Mouse (Mus musculus): ENCODE data around the gene Dnajc27. TPM values are rescaled to one million over a fixed set of nuclear protein-coding genes. Genes with fewer than 3 reads are reported as not detected.

Gene Dnajc27
- polyA plus RNA-seq, 1 experiment, result 4.0 TPM

- Histone ChIP-seq H3K79me2 (ENCODE audit: control insufficient read depth, insufficient read depth) (no peaks in the 10 kb centered on the region), H3K4me3 (ENCODE audit: insufficient read depth, poor library complexity, severe bottlenecking) (no peak overlapping the region), H3ac (ENCODE audit: control insufficient read depth, insufficient read length, low read depth) (no peak overlapping the region), H3K36me3 (ENCODE audit: control insufficient read depth, insufficient read depth) (no peaks in the 10 kb centered on the region), H3K27me3 (ENCODE audit: control insufficient read depth, insufficient read depth, insufficient read length) (no peaks in the 10 kb centered on the region), H3K79me3 (ENCODE audit: low read depth) (no peaks in the 10 kb centered on the region)
- TF ChIP-seq CEBPB (IDR thresholded peaks at IDR 0.05; ENCODE audit: low read depth), result no peak
- TF ChIP-seq MAX (IDR thresholded peaks at IDR 0.05), result no peak
Measured at GRCm38 (mm10) chr12:4127346-4127745, 45.0 kb downstream of the Dnajc27 start.

- no peaks in the 10 kb centered on the region for H3K36me3 ChIP-seq (ENCODE audit: control insufficient read depth, insufficient read depth)
- TF ChIP-seq MYOG (IDR thresholded peaks at IDR 0.05; ENCODE audit: control insufficient read depth, extremely low read depth, insufficient read length) (no peak), CEBPB (IDR thresholded peaks at IDR 0.05; ENCODE audit: low read depth) (no peak), FOSL1 (IDR thresholded peaks at IDR 0.05; ENCODE audit: insufficient read depth, low read length, poor library complexity, severe bottlenecking) (no peak), CTCF (IDR thresholded peaks at IDR 0.05; ENCODE audit: control insufficient read depth, insufficient read depth, insufficient read length) (no peak), USF1 (IDR thresholded peaks at IDR 0.05; ENCODE audit: low read depth) (no peak), MYOD1 (IDR thresholded peaks at IDR 0.05; ENCODE audit: control insufficient read depth, insufficient read length, low read depth) (no peak), MAX (IDR thresholded peaks at IDR 0.05) (no peak)
- no peaks in the 10 kb centered on the region for H3K79me2 ChIP-seq (ENCODE audit: control insufficient read depth, insufficient read depth)
- no peaks in the 10 kb centered on the region for H3K79me3 ChIP-seq (ENCODE audit: low read depth)
- no peak within 1 kb of the TSS for H3ac ChIP-seq (ENCODE audit: control insufficient read depth, insufficient read length, low read depth)
- no peak within 1 kb of the TSS for H3K4me3 ChIP-seq (ENCODE audit: insufficient read depth, poor library complexity, severe bottlenecking)
- H3K27me3 ChIP-seq (ENCODE audit: control insufficient read depth, insufficient read depth, insufficient read length), result peaks cover 3% of the 10 kb centered on the region
Measured at GRCm38 (mm10) chr12:4132941-4133846, 50.8 kb downstream of the Dnajc27 start, which contains the start of gene Adcy3. TSS of gene Adcy3 (plus strand) at chr12:4133103.

- no peak overlapping the region for H3ac ChIP-seq (ENCODE audit: control insufficient read depth, insufficient read length, low read depth)
- H3K4me3 ChIP-seq (ENCODE audit: insufficient read depth, poor library complexity, severe bottlenecking), result no peak overlapping the region
- H3K79me3 ChIP-seq (ENCODE audit: low read depth), result no peaks in the 10 kb centered on the region
- no peak for TF ChIP-seq FOSL1 (IDR thresholded peaks at IDR 0.05; ENCODE audit: insufficient read depth, low read length, poor library complexity, severe bottlenecking)
- TF ChIP-seq CTCF (IDR thresholded peaks at IDR 0.05; ENCODE audit: control insufficient read depth, insufficient read depth, insufficient read length), result no peak
- TF ChIP-seq MYOD1 (IDR thresholded peaks at IDR 0.05; ENCODE audit: control insufficient read depth, insufficient read length, low read depth), result no peak
- no peak for TF ChIP-seq MAX (IDR thresholded peaks at IDR 0.05)
- no peak for TF ChIP-seq USF1 (IDR thresholded peaks at IDR 0.05; ENCODE audit: low read depth)
- no peak for TF ChIP-seq CEBPB (IDR thresholded peaks at IDR 0.05; ENCODE audit: low read depth)
- TF ChIP-seq MYOG (IDR thresholded peaks at IDR 0.05; ENCODE audit: control insufficient read depth, extremely low read depth, insufficient read length), result no peak
- no peaks in the 10 kb centered on the region for H3K36me3 ChIP-seq (ENCODE audit: control insufficient read depth, insufficient read depth)
- H3K27me3 ChIP-seq (ENCODE audit: control insufficient read depth, insufficient read depth, insufficient read length), result peaks cover 3% of the 10 kb centered on the region
- H3K79me2 ChIP-seq (ENCODE audit: control insufficient read depth, insufficient read depth), result no peaks in the 10 kb centered on the region
Measured at GRCm38 (mm10) chr12:4133847-4134212, 51.4 kb downstream of the Dnajc27 start.

- Histone ChIP-seq H3K79me3 (ENCODE audit: low read depth) (no peaks in the 10 kb centered on the region), H3ac (ENCODE audit: control insufficient read depth, insufficient read length, low read depth) (no peak overlapping the region), H3K79me2 (ENCODE audit: control insufficient read depth, insufficient read depth) (no peaks in the 10 kb centered on the region), H3K4me3 (ENCODE audit: insufficient read depth, poor library complexity, severe bottlenecking) (no peak overlapping the region), H3K36me3 (ENCODE audit: control insufficient read depth, insufficient read depth) (no peaks in the 10 kb centered on the region), H3K27me3 (ENCODE audit: control insufficient read depth, insufficient read depth, insufficient read length) (no peaks in the 10 kb centered on the region)
- TF ChIP-seq CEBPB (IDR thresholded peaks at IDR 0.05; ENCODE audit: low read depth), result no peak
Measured at GRCm38 (mm10) chr12:4143179-4143578, 60.8 kb downstream of the Dnajc27 start.

GRCm38 (mm10) chr12:4150936-4151335, 68.6 kb downstream of the Dnajc27 start:
- H3K4me3 ChIP-seq (ENCODE audit: insufficient read depth, poor library complexity, severe bottlenecking), result no peak overlapping the region
- no peaks in the 10 kb centered on the region for H3K79me3 ChIP-seq (ENCODE audit: low read depth)

GRCm38 (mm10) chr12:4151969-4152368, 69.6 kb downstream of the Dnajc27 start:
- no peaks in the 10 kb centered on the region for H3K79me2 ChIP-seq (ENCODE audit: control insufficient read depth, insufficient read depth)
- no peak for TF ChIP-seq FOSL1 (IDR thresholded peaks at IDR 0.05; ENCODE audit: insufficient read depth, low read length, poor library complexity, severe bottlenecking)
- TF ChIP-seq MAX (IDR thresholded peaks at IDR 0.05), result no peak
- no peak overlapping the region for H3ac ChIP-seq (ENCODE audit: control insufficient read depth, insufficient read length, low read depth)
- H3K4me3 ChIP-seq (ENCODE audit: insufficient read depth, poor library complexity, severe bottlenecking), result no peak overlapping the region
- no peaks in the 10 kb centered on the region for H3K79me3 ChIP-seq (ENCODE audit: low read depth)
- H3K27me3 ChIP-seq (ENCODE audit: control insufficient read depth, insufficient read depth, insufficient read length), result no peaks in the 10 kb centered on the region
- no peaks in the 10 kb centered on the region for H3K36me3 ChIP-seq (ENCODE audit: control insufficient read depth, insufficient read depth)

More at GRCm38 (mm10) chr12:4150936-4151335, 68.6 kb downstream of the Dnajc27 start:
- no peaks in the 10 kb centered on the region for H3K27me3 ChIP-seq (ENCODE audit: control insufficient read depth, insufficient read depth, insufficient read length)
- H3K36me3 ChIP-seq (ENCODE audit: control insufficient read depth, insufficient read depth), result no peaks in the 10 kb centered on the region
- TF ChIP-seq MYOD1 (IDR thresholded peaks at IDR 0.05; ENCODE audit: control insufficient read depth, insufficient read length, low read depth) (no peak), MAX (IDR thresholded peaks at IDR 0.05) (no peak), CEBPB (IDR thresholded peaks at IDR 0.05; ENCODE audit: low read depth) (no peak), MYOG (IDR thresholded peaks at IDR 0.05; ENCODE audit: control insufficient read depth, extremely low read depth, insufficient read length) (no peak), CTCF (IDR thresholded peaks at IDR 0.05; ENCODE audit: control insufficient read depth, insufficient read depth, insufficient read length) (no peak)
- no peak overlapping the region for H3ac ChIP-seq (ENCODE audit: control insufficient read depth, insufficient read length, low read depth)
- H3K79me2 ChIP-seq (ENCODE audit: control insufficient read depth, insufficient read depth), result no peaks in the 10 kb centered on the region
